Mouse (Mus musculus) MEL (cell line): ENCODE data around the gene Coro1b. TPM values are rescaled to one million over a fixed set of nuclear protein-coding genes. Genes with fewer than 3 reads are reported as not detected.

Source experiments
- DNase-seq: peaks from one replicate; pipeline ENCODE4 v3.0.0; 2011; ENCODE audit warnings: low read depth, low spot score
- H3K27ac ChIP-seq: 2 replicates; pipeline ENCODE4 v1.5.1; 2012; ENCODE audit warnings: low read depth, mild to moderate bottlenecking, control low read depth, low read length, moderate library complexity; ENCODE audit not compliant: control insufficient read depth
- H3K27me3 ChIP-seq, 2 experiments: fragments of 150-350 bp in 1 of 2; sonication (generic) in 1 of 2; 2 replicates each; pipeline ENCODE4 v1.6.1; 2012; ENCODE audit warnings: low read length in 2 of 2, mild to moderate bottlenecking in 2 of 2, improper control_type of control experiment in 1 of 2, moderate library complexity in 1 of 2; ENCODE audit not compliant: insufficient read depth in 2 of 2, control insufficient read depth in 1 of 2
- H3K36me3 ChIP-seq, 2 experiments: 2 replicates each; pipeline ENCODE4 v1.6.1; 2012 to 2014; ENCODE audit warnings: low read length in 2 of 2, improper control_type of control experiment in 1 of 2, inconsistent platforms in 1 of 2, mild to moderate bottlenecking in 1 of 2; ENCODE audit not compliant: insufficient read depth in 2 of 2, control insufficient read depth in 1 of 2
- H3K4me1 ChIP-seq, 2 experiments: fragments of 150-350 bp in 1 of 2; sonication (generic) in 1 of 2; 2 replicates each; pipeline ENCODE4 v1.6.1; 2012; ENCODE audit warnings: low read length in 2 of 2, improper control_type of control experiment in 1 of 2, mild to moderate bottlenecking in 1 of 2; ENCODE audit not compliant: insufficient read depth in 2 of 2, control insufficient read depth in 1 of 2
- H3K4me3 ChIP-seq, 2 experiments: fragments of 150-350 bp in 1 of 2; sonication (generic) in 1 of 2; 2 replicates each; pipeline ENCODE4 v1.5.1; 2012; ENCODE audit warnings: low read depth in 2 of 2, low read length in 2 of 2, mild to moderate bottlenecking in 2 of 2, moderate library complexity in 2 of 2, control low read depth in 1 of 2, improper control_type of control experiment in 1 of 2; ENCODE audit not compliant: control insufficient read depth in 1 of 2, insufficient read depth in 1 of 2
- H3K79me2 ChIP-seq: 2 replicates; pipeline ENCODE4 v1.6.1; 2012; ENCODE audit warnings: mild to moderate bottlenecking, low read length, moderate library complexity; ENCODE audit not compliant: control insufficient read depth, poor library complexity, insufficient read depth
- H3K9ac ChIP-seq: 2 replicates; pipeline ENCODE4 v1.6.1; 2012; ENCODE audit warnings: low read depth, mild to moderate bottlenecking, control low read depth, low read length, moderate library complexity; ENCODE audit not compliant: control insufficient read depth, poor library complexity, severe bottlenecking
- H3K9me3 ChIP-seq: fragments of 150-350 bp; sonication (generic); replicated peaks from 2 replicates; pipeline ENCODE4 v1.6.1; 2012; ENCODE audit warnings: mild to moderate bottlenecking, low read length, improper control_type of control experiment, moderate library complexity; ENCODE audit not compliant: insufficient read depth
- CHD1 ChIP-seq: IDR thresholded peaks from 2 replicates; pipeline ENCODE4 v1.6.1; 2012; ENCODE audit warnings: low read depth, mild to moderate bottlenecking, inconsistent platforms, low read length, improper control_type of control experiment
- CHD2 ChIP-seq: IDR thresholded peaks from 2 replicates; pipeline ENCODE4 v1.6.1; 2011; ENCODE audit warnings: low read length, improper control_type of control experiment
- ETS1 ChIP-seq: IDR thresholded peaks from 2 replicates; pipeline ENCODE4 v1.6.1; 2012; ENCODE audit warnings: low read depth, mild to moderate bottlenecking, inconsistent platforms, low read length, improper control_type of control experiment, moderate library complexity
- GABPA ChIP-seq: IDR thresholded peaks from 2 replicates; pipeline ENCODE4 v1.6.1; 2012; ENCODE audit warnings: low read depth, mild to moderate bottlenecking, inconsistent platforms, low read length, improper control_type of control experiment, moderate library complexity
- KAT2A ChIP-seq: conservative IDR thresholded peaks from 2 replicates; pipeline ENCODE4 v1.6.1; 2012; ENCODE audit warnings: low read depth, low read length, improper control_type of control experiment, inconsistent platforms
- MAX ChIP-seq: IDR thresholded peaks from 2 replicates; pipeline ENCODE4 v1.6.1; 2011; ENCODE audit warnings: low read length, improper control_type of control experiment
- MXI1 ChIP-seq: IDR thresholded peaks from 2 replicates; pipeline ENCODE4 v1.6.1; 2011; ENCODE audit warnings: mild to moderate bottlenecking, low read depth, low read length, improper control_type of control experiment
- MYB ChIP-seq: IDR thresholded peaks from 2 replicates; pipeline ENCODE4 v1.6.1; 2011; ENCODE audit warnings: mild to moderate bottlenecking, low read depth, low read length, improper control_type of control experiment
- MYC ChIP-seq: IDR thresholded peaks from 2 replicates; pipeline ENCODE4 v1.6.1; 2011; ENCODE audit warnings: low read depth, mild to moderate bottlenecking, low read length, improper control_type of control experiment, moderate library complexity
- NELFE ChIP-seq: IDR thresholded peaks from 2 replicates; pipeline ENCODE4 v1.6.1; 2011; ENCODE audit warnings: low read depth, low read length, improper control_type of control experiment
- NRF1 ChIP-seq: IDR thresholded peaks from 2 replicates; pipeline ENCODE4 v1.6.1; 2014; ENCODE audit warnings: low read depth, mild to moderate bottlenecking, inconsistent platforms, low read length, improper control_type of control experiment, moderate library complexity; ENCODE audit not compliant: poor library complexity, insufficient read depth, severe bottlenecking
- POLR2A ChIP-seq, 2 experiments: IDR thresholded peaks; 2 replicates each; pipeline ENCODE4 v1.6.1; 2011 to 2012; ENCODE audit warnings: low read length in 2 of 2, mild to moderate bottlenecking in 2 of 2, control low read depth in 1 of 2, improper control_type of control experiment in 1 of 2, low read depth in 1 of 2, moderate library complexity in 1 of 2; ENCODE audit not compliant: control insufficient read depth in 1 of 2, insufficient read depth in 1 of 2, poor library complexity in 1 of 2
- POLR2AphosphoS2 ChIP-seq: IDR thresholded peaks from 2 replicates; pipeline ENCODE4 v1.6.1; 2011; ENCODE audit warnings: low read length, improper control_type of control experiment
- TCF12 ChIP-seq: IDR thresholded peaks from 2 replicates; pipeline ENCODE4 v1.6.1; 2014; ENCODE audit warnings: low read depth, mild to moderate bottlenecking, inconsistent platforms, low read length, improper control_type of control experiment, moderate library complexity
- USF1 ChIP-seq: IDR thresholded peaks from 2 replicates; pipeline ENCODE4 v1.6.1; 2014; ENCODE audit warnings: low read depth, mild to moderate bottlenecking, inconsistent platforms, low read length, improper control_type of control experiment, moderate library complexity
- ZC3H11A ChIP-seq: IDR thresholded peaks from 2 replicates; pipeline ENCODE4 v1.6.1; 2012; ENCODE audit warnings: low read depth, mild to moderate bottlenecking, inconsistent platforms, low read length, improper control_type of control experiment
- ZMIZ1 ChIP-seq: IDR thresholded peaks from 2 replicates; pipeline ENCODE4 v1.6.1; 2012; ENCODE audit warnings: low read depth, mild to moderate bottlenecking, inconsistent platforms, low read length, improper control_type of control experiment, moderate library complexity
- ZNF384 ChIP-seq: IDR thresholded peaks from 2 replicates; pipeline ENCODE4 v1.6.1; 2012; ENCODE audit warnings: low read depth, mild to moderate bottlenecking, inconsistent platforms, low read length, improper control_type of control experiment
- polyA plus RNA-seq, 2 experiments: library from polyadenylated mRNA; stranded (reverse) in 1 of 2; unstranded in 1 of 2; fragments of >175 nt in 1 of 2; fragments of >200 nt in 1 of 2; gene quantifications; 2 replicates each; pipeline versions ENCODE4 v1.2.1 to v1.2.4; 2012; ENCODE audit warnings: low replicate concordance in 2 of 2, low read depth in 1 of 2; ENCODE audit not compliant: insufficient read length in 2 of 2, insufficient read depth in 1 of 2, missing spikeins in 1 of 2
- total RNA-seq: library from RNA; depleted of rRNA; stranded (reverse); fragments of 300-350 nt; gene quantifications from 2 replicates; pipeline ENCODE4 v1.2.3, GENCODE M21; 2012

The Coro1b gene
- total and polyA plus RNA-seq, 3 experiments: 55.5 to 111 TPM; not detected in 1

DNA sequence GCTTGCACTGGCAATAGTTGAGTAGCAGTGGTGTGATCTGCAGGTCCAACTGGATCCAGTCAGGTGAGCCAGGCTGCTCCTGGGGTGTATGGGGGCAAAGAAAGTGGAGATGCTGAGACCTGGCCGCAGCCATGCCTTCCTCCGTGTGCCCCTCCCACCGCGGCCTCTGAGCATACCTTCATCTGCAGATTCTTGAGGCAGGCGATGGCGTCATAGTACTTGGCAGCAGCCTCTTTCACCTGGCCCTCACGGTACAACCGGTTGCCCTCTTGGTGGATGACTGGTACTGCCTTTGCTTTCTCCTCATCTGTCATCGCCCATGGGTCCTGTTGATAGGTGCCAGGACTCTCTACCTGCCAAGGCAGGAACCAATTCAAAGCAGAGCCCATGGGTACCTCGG, 33.3 kb upstream of the Coro1b start:
- no peak for TF ChIP-seq ZNF384
- TF ChIP-seq POLR2AphosphoS2: no peak
- TF ChIP-seq ZC3H11A: no peak
- TF ChIP-seq CHD1: no peak
- TF ChIP-seq CHD2: no peak
- TF ChIP-seq POLR2A (IDR thresholded peaks at IDR 0.05; ENCODE audit: control insufficient read depth in 1 of 2, insufficient read depth in 1 of 2, low read depth in 1 of 2, low read length in 2 of 2, poor library complexity in 1 of 2): no peak
- no peak for TF ChIP-seq MYB
- H3K9ac ChIP-seq: no peak overlapping the region
- H3K36me3 ChIP-seq: peaks cover 2 to 23% of the 10 kb centered on the region in 2 experiments; a peak in 3 of 4 replicates
- peaks cover 16 to 25% of the 10 kb centered on the region in 2 experiments for H3K4me1 ChIP-seq
- no peaks in the 10 kb centered on the region for H3K9me3 ChIP-seq
- no peak overlapping the region for H3K27ac ChIP-seq
- no peaks in the 10 kb centered on the region for H3K27me3 ChIP-seq
- H3K4me3 ChIP-seq: no peak overlapping the region
- H3K79me2 ChIP-seq: peaks cover 2% of the 10 kb centered on the region; the same call in 1 of the 2 replicates
- DNase-seq: no peak

DNA sequence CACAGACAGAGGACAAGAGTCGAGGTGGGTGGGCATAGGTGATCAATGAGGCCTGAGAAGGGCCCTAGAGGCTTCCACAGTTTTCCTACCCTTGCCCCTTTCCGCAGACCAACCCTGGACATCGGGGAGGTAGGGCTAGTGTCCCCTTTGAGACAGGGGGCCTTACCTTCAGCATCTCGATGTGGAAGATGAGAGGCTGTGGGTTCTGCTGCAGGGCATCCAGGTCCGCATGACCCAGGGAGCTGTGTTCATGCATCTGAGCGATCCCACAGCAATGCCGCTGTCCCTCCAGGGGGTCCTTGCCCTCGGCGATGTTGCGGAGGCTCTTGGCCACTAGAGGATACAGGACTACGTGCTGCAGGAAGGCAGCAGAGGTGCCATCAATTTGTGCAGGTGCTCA, 32.6 kb upstream of the Coro1b start:
- TF ChIP-seq NELFE: no peak
- no peak for TF ChIP-seq CHD2
- H3K36me3 ChIP-seq: peaks cover 2 to 29% of the 10 kb centered on the region in 2 experiments; a peak in 3 of 4 replicates
- H3K4me1 ChIP-seq: peaks cover 20 to 31% of the 10 kb centered on the region in 2 experiments

DNA sequence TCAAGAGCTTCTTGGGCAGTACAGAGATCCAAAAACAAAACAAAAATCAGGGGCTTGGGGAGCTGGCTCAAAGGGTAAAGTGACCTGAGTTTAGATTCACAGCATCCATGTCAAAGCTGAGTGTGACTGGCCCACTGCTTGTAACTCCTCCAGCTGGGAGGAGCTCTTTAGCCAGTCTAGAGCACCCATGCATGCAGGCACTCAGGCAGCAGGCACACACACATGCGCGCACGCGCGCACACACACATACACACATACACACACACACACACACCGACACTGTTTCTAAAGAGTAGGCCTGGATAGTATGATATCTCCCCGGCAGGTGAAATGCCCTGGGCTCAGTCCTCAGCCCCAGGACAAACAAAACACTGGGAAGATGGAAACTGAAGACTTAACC, 31.4 kb upstream of the Coro1b start:
- H3K27ac ChIP-seq: no peak overlapping the region
- no peak overlapping the region for H3K9ac ChIP-seq
- H3K4me3 ChIP-seq: no peak overlapping the region
- DNase-seq: no peak
- peaks cover 2 to 31% of the 10 kb centered on the region in 2 experiments; a peak in 3 of 4 replicates for H3K36me3 ChIP-seq
- H3K4me1 ChIP-seq: peaks cover 21 to 36% of the 10 kb centered on the region in 2 experiments
- peaks cover 4% of the 10 kb centered on the region for H3K79me2 ChIP-seq
- TF ChIP-seq MYC: no peak
- TF ChIP-seq CHD1: no peak
- TF ChIP-seq POLR2A (IDR thresholded peaks at IDR 0.05; ENCODE audit: control insufficient read depth in 1 of 2, insufficient read depth in 1 of 2, low read depth in 1 of 2, low read length in 2 of 2, poor library complexity in 1 of 2): no peak
- TF ChIP-seq KAT2A: no peak
- no peak for TF ChIP-seq USF1
- no peak for TF ChIP-seq MAX
- TF ChIP-seq TCF12: no peak
- no peak for TF ChIP-seq NRF1
- TF ChIP-seq ZNF384: no peak
- no peak for TF ChIP-seq NELFE
- no peak for TF ChIP-seq ETS1
- TF ChIP-seq MXI1: no peak
- no peak for TF ChIP-seq GABPA
- TF ChIP-seq ZMIZ1: no peak
- no peaks in the 10 kb centered on the region for H3K27me3 ChIP-seq
- H3K9me3 ChIP-seq: no peaks in the 10 kb centered on the region

More for the DNA sequence above, 32.6 kb upstream of the Coro1b start:
- no peak overlapping the region for H3K9ac ChIP-seq
- peaks cover 4% of the 10 kb centered on the region for H3K79me2 ChIP-seq
- no peaks in the 10 kb centered on the region for H3K9me3 ChIP-seq
- no peak for DNase-seq
- H3K4me3 ChIP-seq: no peak overlapping the region
- H3K27me3 ChIP-seq: no peaks in the 10 kb centered on the region
- H3K27ac ChIP-seq: no peak overlapping the region
